Mouse (Mus musculus) lung, embryonic 15.5 days (tissue): ENCODE measurements around the gene Phc1. TPM values are rescaled to one million over a fixed set of nuclear protein-coding genes. Genes with fewer than 3 reads are reported as not detected.
A peak's percentile ranks its signal among the peaks of the same experiment; 100 is the strongest.

Source experiments
- ATAC-seq: fragments of 200-750 bp; cut with Nextera tagmentation; 2 replicates; pipeline ENCODE4 v1.8.0; 2017; ENCODE audit warnings: moderate number of reproducible peaks, borderline replicate concordance; ENCODE audit not compliant: low FRiP score, low TSS enrichment; ENCODE audit errors: extremely low read depth
- H3K27ac ChIP-seq: fragments of 300-500 bp; sonication (generic); 2 replicates; pipeline ENCODE4 v1.5.1; 2015; ENCODE audit warnings: moderate library complexity, mild to moderate bottlenecking, inconsistent platforms
- H3K27me3 ChIP-seq: fragments of 300-500 bp; sonication (generic); 2 replicates; pipeline ENCODE4 v1.6.1; 2015; ENCODE audit warnings: inconsistent platforms
- H3K36me3 ChIP-seq: fragments of 300-500 bp; sonication (generic); 2 replicates; pipeline ENCODE4 v1.6.1; 2015; ENCODE audit warnings: inconsistent platforms
- H3K4me1 ChIP-seq: fragments of 300-500 bp; sonication (generic); 2 replicates; pipeline ENCODE4 v1.6.1; 2015; ENCODE audit warnings: inconsistent platforms
- H3K4me2 ChIP-seq: fragments of 300-500 bp; sonication (generic); 2 replicates; pipeline ENCODE4 v1.6.1; 2015; ENCODE audit warnings: inconsistent platforms, mild to moderate bottlenecking, moderate library complexity
- H3K4me3 ChIP-seq: fragments of 300-500 bp; sonication (generic); 2 replicates; pipeline ENCODE4 v1.5.1; 2015; ENCODE audit warnings: mild to moderate bottlenecking, inconsistent platforms
- H3K9ac ChIP-seq: fragments of 300-500 bp; sonication (generic); 2 replicates; pipeline ENCODE4 v1.6.1; 2015; ENCODE audit warnings: inconsistent platforms
- H3K9me3 ChIP-seq: fragments of 300-500 bp; sonication (generic); 2 replicates; pipeline ENCODE4 v1.6.1; 2016; ENCODE audit warnings: inconsistent platforms
- WGBS: fragments of 180-500 bp; shearing (Covaris S2); methylation state at CpG from one replicate; pipeline ENCODE4 v1.1.7; 2015; 5-methylcytosine and 5-hydroxymethylcytosine counted together
- polyA plus RNA-seq: library from polyadenylated mRNA; unstranded; fragments of >200 nt; fragmentation: Nextera tagmentation; extraction: Ambion mirVana; gene quantifications from 2 replicates; pipeline ENCODE4 v1.2.1, GENCODE M21; 2015

Phc1 gene
- polyA plus RNA-seq, 1 experiment from 2014 or later, result 16.3 TPM

- no peak for ATAC-seq
- no peaks in the 10 kb centered on the region for H3K27me3 ChIP-seq
- H3K9ac ChIP-seq, result no peak overlapping the region
- H3K9me3 ChIP-seq, result no peaks in the 10 kb centered on the region
- H3K4me3 ChIP-seq, result no peak overlapping the region
- H3K4me1 ChIP-seq, result no peaks in the 10 kb centered on the region
- no peak overlapping the region for H3K27ac ChIP-seq
- no peaks in the 10 kb centered on the region for H3K36me3 ChIP-seq
- 43% methylated on average over 9 of the region's 9 CpGs for WGBS
- no peak overlapping the region for H3K4me2 ChIP-seq
These were observed 36.8 kb downstream of the Phc1 start for GRCm38 (mm10) chr6:122303526-122303925.

GRCm38 (mm10) chr6:122302661-122303060 lies 37.7 kb downstream of the Phc1 start:
- Histone ChIP-seq H3K4me3 (no peak overlapping the region), H3K4me1 (no peaks in the 10 kb centered on the region), H3K27ac (no peak overlapping the region), H3K27me3 (no peaks in the 10 kb centered on the region), H3K9me3 (no peaks in the 10 kb centered on the region), H3K4me2 (no peak overlapping the region), H3K36me3 (no peaks in the 10 kb centered on the region), H3K9ac (no peak overlapping the region)
- no peak for ATAC-seq
- WGBS, result 76% methylated on average over 4 of the region's 4 CpGs

- H3K27me3 ChIP-seq, result no peaks in the 10 kb centered on the region
- no peaks in the 10 kb centered on the region for H3K4me1 ChIP-seq
- H3K36me3 ChIP-seq, result no peaks in the 10 kb centered on the region
- H3K9ac ChIP-seq, result no peak overlapping the region
- 65% methylated on average over 1 of the region's 1 CpGs for WGBS
- ATAC-seq, result no peak
- H3K4me3 ChIP-seq, result no peak overlapping the region
- H3K27ac ChIP-seq, result no peak overlapping the region
- H3K9me3 ChIP-seq, result no peaks in the 10 kb centered on the region
- no peak overlapping the region for H3K4me2 ChIP-seq
These were observed 38.2 kb downstream of the Phc1 start for GRCm38 (mm10) chr6:122302121-122302520.

DNA sequence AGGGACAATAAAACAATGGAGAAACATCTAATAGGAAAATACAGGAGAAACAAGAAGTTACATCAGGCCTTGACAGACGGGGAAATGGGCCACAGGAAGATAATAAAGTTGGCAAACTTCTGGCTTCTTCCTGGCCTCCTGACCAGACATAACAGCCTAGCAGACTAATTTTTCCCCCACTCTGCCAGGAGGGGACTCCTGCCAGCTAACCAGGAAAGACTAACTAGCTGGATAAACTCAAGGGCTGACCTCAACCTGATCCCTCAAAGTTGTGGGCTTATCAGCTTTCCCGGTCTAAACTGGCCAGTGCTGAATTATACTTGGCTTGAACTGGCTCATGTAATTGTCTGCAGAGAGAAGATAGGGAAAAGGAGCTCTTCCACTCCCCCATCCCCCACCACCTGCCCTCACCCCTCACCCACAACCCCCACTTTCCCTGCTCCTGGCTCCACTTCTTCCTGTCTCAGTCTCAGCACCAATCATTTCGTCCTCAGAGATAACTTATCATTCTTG lies 40.7 kb downstream of the Phc1 start:
- Histone ChIP-seq H3K27ac (no peak overlapping the region), H3K36me3 (no peaks in the 10 kb centered on the region), H3K4me3 (no peak overlapping the region), H3K9ac (no peak overlapping the region), H3K4me2 (no peak overlapping the region), H3K9me3 (no peaks in the 10 kb centered on the region), H3K4me1 (no peaks in the 10 kb centered on the region), H3K27me3 (no peaks in the 10 kb centered on the region)
- WGBS, result 30% methylated on average over 3 of the region's 3 CpGs
- ATAC-seq, result no peak

- Histone ChIP-seq H3K9ac (no peak overlapping the region), H3K27me3 (no peaks in the 10 kb centered on the region), H3K4me3 (no peak overlapping the region; the same call in 1 of the 2 replicates), H3K4me1 (no peaks in the 10 kb centered on the region), H3K27ac (no peak overlapping the region), H3K36me3 (no peaks in the 10 kb centered on the region), H3K9me3 (no peaks in the 10 kb centered on the region), H3K4me2 (no peak overlapping the region)
- ATAC-seq, result no peak
- WGBS, result 36% methylated on average over 4 of the region's 4 CpGs
These were observed 42.1 kb downstream of the Phc1 start for GRCm38 (mm10) chr6:122298223-122298609.

DNA sequence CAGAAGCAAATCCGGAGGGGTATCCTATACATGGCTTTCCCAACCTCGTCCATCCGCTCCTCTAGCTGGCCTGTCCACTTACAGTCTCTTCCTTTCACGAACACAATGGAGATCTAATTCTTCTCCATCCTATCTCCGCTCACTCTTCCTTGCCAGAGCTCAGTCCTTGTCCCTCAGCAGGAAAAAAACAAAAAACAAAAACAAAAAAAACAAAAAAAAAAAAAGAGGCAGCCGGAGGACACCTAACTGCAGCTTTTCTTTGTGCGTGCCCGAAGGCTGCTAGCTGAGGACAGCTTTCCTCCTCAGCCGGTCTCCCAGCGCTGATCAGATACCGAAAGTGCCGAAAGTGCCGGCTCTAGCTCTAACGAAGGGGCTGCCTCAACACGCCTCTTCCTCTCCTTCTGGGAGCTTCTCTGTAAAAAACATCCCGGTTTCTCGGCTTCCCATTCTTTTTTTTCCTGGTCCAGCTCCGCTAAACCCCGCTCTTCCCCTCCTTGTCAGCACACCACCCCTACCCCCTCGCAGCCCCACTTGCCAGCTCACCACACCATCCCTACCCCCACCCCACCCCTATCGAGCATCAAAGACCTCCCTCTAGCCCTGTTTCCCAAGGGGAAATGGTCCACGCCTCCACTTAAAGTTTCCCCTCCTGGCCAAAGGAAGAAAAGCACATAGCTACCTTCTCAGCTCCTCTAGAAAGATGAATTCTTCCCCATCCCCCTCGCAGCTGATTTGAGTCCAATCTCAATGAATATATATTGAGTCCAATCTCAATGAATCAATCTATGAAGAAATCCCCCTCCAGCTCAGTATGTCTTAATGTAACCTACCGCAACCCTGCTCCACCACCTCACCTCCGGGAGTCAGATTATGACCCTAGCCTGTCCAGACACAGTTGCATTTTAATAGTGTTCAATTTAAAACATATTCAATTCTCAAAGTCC lies 42.8 kb downstream of the Phc1 start:
- Histone ChIP-seq H3K4me1 (no peaks in the 10 kb centered on the region), H3K36me3 (no peaks in the 10 kb centered on the region), H3K9me3 (no peaks in the 10 kb centered on the region), H3K4me2 (peak overlapping the region; percentile 74), H3K27ac (no peak overlapping the region; the same call in 1 of the 2 replicates), H3K27me3 (no peaks in the 10 kb centered on the region), H3K4me3 (peak overlapping the region; percentile 54), H3K9ac (peak overlapping the region; percentile 53)
- ATAC-seq, result peak; percentile 56; the same call in 1 of the 2 replicates
- 6% methylated on average over 25 of the region's 25 CpGs for WGBS

DNA sequence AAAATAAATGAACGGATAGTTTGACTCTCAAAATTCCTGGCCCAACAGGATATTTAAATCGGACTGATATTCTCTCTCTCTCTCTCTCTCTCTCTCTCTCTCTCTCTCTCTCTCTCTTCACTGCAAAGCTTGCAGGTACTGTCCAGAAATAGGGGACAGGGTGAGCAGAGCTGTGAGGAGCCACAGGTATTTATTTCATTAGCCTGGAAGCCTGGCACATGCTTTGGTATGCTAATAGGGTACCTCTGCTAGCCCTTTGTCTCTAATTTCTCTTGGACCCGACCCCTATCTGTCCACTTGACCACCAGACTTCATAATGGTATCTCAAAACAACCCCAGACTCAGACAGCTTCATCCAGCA lies 43.5 kb downstream of the Phc1 start:
- ATAC-seq, result no peak
- H3K36me3 ChIP-seq, result no peaks in the 10 kb centered on the region
- H3K27ac ChIP-seq, result no peak overlapping the region
- no peaks in the 10 kb centered on the region for H3K9me3 ChIP-seq
- peak overlapping the region; percentile 74 for H3K4me2 ChIP-seq
- H3K4me3 ChIP-seq, result peak overlapping the region; percentile 54
- H3K4me1 ChIP-seq, result no peaks in the 10 kb centered on the region
- no peaks in the 10 kb centered on the region for H3K27me3 ChIP-seq
- 19% methylated on average over 3 of the region's 3 CpGs for WGBS
- peak overlapping the region; percentile 53; the same call in 1 of the 2 replicates for H3K9ac ChIP-seq

DNA sequence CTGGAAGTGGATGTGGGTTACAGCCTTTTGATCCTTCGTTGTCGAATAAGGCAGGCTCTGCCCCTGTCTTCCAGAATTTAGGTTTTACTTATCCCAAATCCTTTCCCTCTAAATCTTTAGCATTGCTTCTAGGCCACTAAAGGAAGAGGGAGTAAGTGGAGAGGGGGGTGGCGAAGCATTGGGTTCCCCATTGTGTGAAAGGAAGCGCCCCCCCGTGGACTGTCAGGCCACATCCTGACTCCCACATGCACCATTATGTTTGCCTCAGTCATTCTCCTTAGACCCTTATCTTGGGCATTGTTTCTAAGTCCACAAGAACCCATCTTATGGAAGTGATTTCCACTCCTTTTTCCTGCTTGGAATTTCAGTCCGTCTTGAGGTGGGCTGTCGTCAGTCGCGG lies 45.1 kb downstream of the Phc1 start:
- Histone ChIP-seq H3K36me3 (no peaks in the 10 kb centered on the region), H3K4me3 (no peak overlapping the region), H3K4me2 (no peak overlapping the region), H3K4me1 (no peaks in the 10 kb centered on the region), H3K9ac (no peak overlapping the region), H3K27me3 (no peaks in the 10 kb centered on the region), H3K9me3 (no peaks in the 10 kb centered on the region), H3K27ac (no peak overlapping the region)
- WGBS, result 47% methylated on average over 9 of the region's 9 CpGs
- no peak for ATAC-seq

GRCm38 (mm10) chr6:122294290-122294689 lies 46.1 kb downstream of the Phc1 start:
- no peak overlapping the region for H3K27ac ChIP-seq
- no peak for ATAC-seq
- no peaks in the 10 kb centered on the region for H3K27me3 ChIP-seq
- H3K9me3 ChIP-seq, result no peaks in the 10 kb centered on the region
- no peak overlapping the region for H3K4me2 ChIP-seq
- H3K4me1 ChIP-seq, result no peaks in the 10 kb centered on the region
- no peaks in the 10 kb centered on the region for H3K36me3 ChIP-seq
- no peak overlapping the region for H3K4me3 ChIP-seq
- no peak overlapping the region for H3K9ac ChIP-seq
- WGBS, result 70% methylated on average over 3 of the region's 3 CpGs

GRCm38 (mm10) chr6:122293796-122294195 lies 46.6 kb downstream of the Phc1 start:
- whole genome bisulfite sequencing, result 77% methylated on average over 9 of the region's 9 CpGs
- H3K36me3 ChIP-seq, result no peaks in the 10 kb centered on the region

DNA sequence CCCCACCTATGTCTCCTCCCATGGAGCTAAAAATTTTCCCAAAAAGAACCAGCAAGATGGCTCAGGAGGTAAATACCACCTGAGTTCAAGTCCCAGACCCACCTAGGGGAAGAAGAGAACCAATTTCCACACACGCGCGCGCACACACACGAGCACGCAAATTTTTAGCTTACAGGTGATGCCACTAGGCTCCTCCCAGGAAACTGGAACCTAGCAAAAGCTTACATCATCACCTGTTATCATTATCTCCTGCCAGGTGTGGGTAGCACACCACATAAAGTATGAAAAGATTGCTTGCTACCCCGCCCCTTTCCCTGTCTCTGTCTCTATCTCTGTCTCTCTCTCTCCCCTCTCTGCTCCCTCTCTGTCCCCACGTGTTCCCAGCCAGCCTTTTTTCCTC lies 47.2 kb downstream of the Phc1 start:
- no peaks in the 10 kb centered on the region for H3K27me3 ChIP-seq
- ATAC-seq, result no peak
- no peaks in the 10 kb centered on the region for H3K9me3 ChIP-seq
- H3K27ac ChIP-seq, result no peak overlapping the region
- H3K9ac ChIP-seq, result no peak overlapping the region
- no peaks in the 10 kb centered on the region for H3K4me1 ChIP-seq
- WGBS, result 92% methylated on average over 8 of the region's 8 CpGs
- H3K4me2 ChIP-seq, result no peak overlapping the region
- H3K4me3 ChIP-seq, result no peak overlapping the region
- H3K36me3 ChIP-seq, result no peaks in the 10 kb centered on the region

More at GRCm38 (mm10) chr6:122293796-122294195, 46.6 kb downstream of the Phc1 start:
- no peak overlapping the region for H3K27ac ChIP-seq
- H3K9me3 ChIP-seq, result no peaks in the 10 kb centered on the region
- no peak overlapping the region for H3K4me2 ChIP-seq
- no peaks in the 10 kb centered on the region for H3K27me3 ChIP-seq
- H3K4me3 ChIP-seq, result no peak overlapping the region
- no peaks in the 10 kb centered on the region for H3K4me1 ChIP-seq
- no peak overlapping the region for H3K9ac ChIP-seq
- ATAC-seq, result no peak

GRCm38 (mm10) chr6:122292184-122292583 lies 48.2 kb downstream of the Phc1 start:
- Histone ChIP-seq H3K9ac (no peak overlapping the region), H3K36me3 (no peaks in the 10 kb centered on the region), H3K4me2 (no peak overlapping the region), H3K9me3 (no peaks in the 10 kb centered on the region), H3K27me3 (no peaks in the 10 kb centered on the region), H3K27ac (no peak overlapping the region), H3K4me3 (no peak overlapping the region), H3K4me1 (no peaks in the 10 kb centered on the region)
- no peak for ATAC-seq
- 46% methylated on average over 2 of the region's 2 CpGs for WGBS
